Mouse (Mus musculus): Measurements from ENCODE around the gene Hlcs.

DNA sequence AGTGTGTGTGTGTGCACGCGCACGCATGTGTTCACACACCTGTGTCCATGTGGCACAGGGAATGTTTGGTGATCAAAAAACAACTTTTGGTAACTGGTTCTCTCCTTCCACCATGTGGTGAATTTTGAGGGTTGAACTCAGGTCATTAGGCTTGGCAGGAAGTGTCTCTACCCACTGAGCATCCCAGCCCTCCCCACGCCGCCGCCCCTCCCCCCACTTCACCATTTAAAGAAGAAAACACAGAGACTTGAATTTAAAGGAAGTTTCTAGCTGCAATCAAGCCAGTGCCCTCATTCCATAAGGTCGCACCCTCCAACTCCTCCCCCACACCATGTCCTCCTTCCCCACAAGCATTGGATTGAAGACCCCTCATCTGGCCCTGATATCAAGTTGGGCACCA, 74.2 kb downstream of the Hlcs start:
- TF ChIP-seq CTCF (IDR thresholded peaks at IDR 0.05; ENCODE audit: low read depth): no peak
- no peak for TF ChIP-seq EP300 (IDR thresholded peaks at IDR 0.05; ENCODE audit: low read depth)
